Mouse (Mus musculus) Patski (cell line): ENCODE measurements around the gene 2510009E07Rik. TPM values are rescaled to one million over a fixed set of nuclear protein-coding genes. Genes with fewer than 3 reads are reported as not detected.
"Not testable (repeated sequence)": the region's sequence is repeated elsewhere in the genome, so short reads cannot be mapped to it uniquely, and the experiment has no call there.

Source experiments
- ATAC-seq: fragments of 100-300 bp; one replicate; pipeline ENCODE4 v1.8.0; 2021
- CTCF ChIA-PET: fragments of 350-600 bp; sonication (Branson Sonifier 250); formaldehyde crosslinking; loops from one replicate; lab custom pipeline; 2022; ENCODE audit warnings: inconsistent platforms; lab: Charles Lee
- POLR2A ChIA-PET: fragments of 350-600 bp; sonication (Branson Sonifier 250); formaldehyde crosslinking; loops from one replicate; lab custom pipeline; 2022; ENCODE audit warnings: antibody characterized with exemption, inconsistent platforms; lab: Charles Lee
- DNase-seq: peaks from one replicate; pipeline ENCODE4 v3.0.0-alpha.2; 2011; ENCODE audit warnings: low read depth, low spot score
- H3K27me3 ChIP-seq: fragments of 371-371 bp; one replicate; pipeline ENCODE4 v1.5.1; 2021
- CTCF ChIP-seq: fragments of 100-300 bp; IDR thresholded peaks from one replicate; pipeline ENCODE4 v1.5.1; 2021
- in situ Hi-C: fragments of 300-500 bp; cut with MboI; formaldehyde crosslinking; loops from 3 replicates; pipeline ENCODE4 v1.11.1; 2018; ENCODE audit warnings: low pct_unique_long_range_greater_than_20kb, mixed read lengths
- polyA plus RNA-seq: library from polyadenylated mRNA; unstranded; gene quantifications from one replicate; pipeline ENCODE4 v1.2.3, GENCODE M21; 2021

Gene 2510009E07Rik
- polyA plus RNA-seq, 1 experiment from 2014 or later, result 3.8 TPM

DNA sequence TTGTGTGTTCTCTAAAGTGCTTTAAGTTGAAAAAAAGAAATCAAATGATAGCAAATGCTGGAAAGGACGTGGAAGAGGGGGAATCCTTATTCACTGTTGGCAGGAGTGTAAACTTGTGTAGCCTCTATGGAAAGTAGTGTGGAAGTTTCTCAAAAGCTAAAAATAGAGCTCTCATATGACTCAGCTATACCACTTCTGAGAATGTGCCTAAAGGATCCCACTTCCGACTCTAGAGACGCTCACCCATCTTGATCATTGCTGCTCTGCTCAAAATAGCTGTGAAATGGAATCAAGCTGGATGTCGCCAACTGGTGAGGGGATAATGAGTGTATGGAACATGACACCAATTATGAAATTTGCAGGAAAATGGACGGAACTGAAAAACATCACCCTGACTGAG, 7.1 kb downstream of the 2510009E07Rik start:
- in situ Hi-C loops, result no loop called here
- CTCF ChIA-PET, result interaction anchor here (1.8 kb wide), 1 partner anchor 16 kb away, joined by 5 read pairs; no protein-coding TSS in a partner anchor
- no peak for DNase-seq
- POLR2A ChIA-PET, result interaction anchor here (1.2 kb wide), 1 partner anchor 11 kb away, joined by 3 read pairs; no protein-coding TSS in a partner anchor
- H3K27me3 ChIP-seq, result no peaks in the 10 kb centered on the region
- TF ChIP-seq CTCF, result no peak
- no peak for ATAC-seq

DNA sequence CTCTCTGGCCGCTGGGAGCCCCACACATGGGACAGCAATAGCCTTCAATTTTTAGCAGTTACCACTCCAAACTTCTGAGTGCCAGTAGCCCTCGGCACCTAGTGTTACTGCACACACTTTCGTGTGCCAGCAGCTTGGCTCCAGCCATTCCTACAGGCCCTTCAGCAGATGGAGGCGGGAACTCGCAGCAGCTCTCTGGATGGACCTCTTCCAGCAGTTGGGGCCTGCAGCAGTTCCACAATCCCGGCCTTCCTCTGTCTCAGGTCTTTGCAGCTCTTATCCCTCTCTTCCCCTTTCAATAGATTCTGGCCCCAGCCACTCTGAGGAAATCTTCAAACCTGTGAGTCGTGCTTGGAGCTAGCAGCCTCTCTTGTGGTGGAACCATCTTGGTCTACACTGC, 17.7 kb downstream of the 2510009E07Rik start:
- ChIA-PET CTCF (interaction anchor here (2.0 kb wide), 1 partner anchor 16 kb away, joined by 9 read pairs; no protein-coding TSS in a partner anchor), POLR2A (interaction anchor here (1.1 kb wide), 1 partner anchor 10 kb away, joined by 3 read pairs; no protein-coding TSS in a partner anchor)
- no peak for TF ChIP-seq CTCF
- ATAC-seq, result no peak
- in situ Hi-C loops, result no loop called here
- no peak for DNase-seq
- H3K27me3 ChIP-seq, result no peaks in the 10 kb centered on the region

DNA sequence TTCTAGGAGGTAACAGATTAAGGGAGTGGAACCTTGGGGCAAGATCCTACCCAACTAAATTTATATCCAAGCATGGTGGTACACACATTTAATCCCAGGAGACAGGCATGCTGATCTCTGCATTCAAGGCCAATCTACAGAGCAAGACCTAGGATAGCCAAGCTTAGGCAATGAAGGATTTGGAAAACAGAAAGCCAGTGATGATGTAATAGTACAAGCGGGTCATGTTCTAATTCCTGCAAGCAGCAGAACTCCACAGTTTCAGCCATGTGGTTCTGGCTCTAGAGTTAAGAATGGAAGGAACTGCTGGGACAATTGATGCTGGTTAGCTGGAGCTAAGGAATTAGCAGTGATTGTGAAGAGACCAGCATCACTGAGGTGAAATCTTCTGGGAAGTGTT, 20.8 kb downstream of the 2510009E07Rik start:
- DNase-seq, POLR2A ChIA-PET, ATAC-seq, H3K27me3 ChIP-seq, in situ Hi-C loops, CTCF ChIA-PET: not testable (repeated sequence)

DNA sequence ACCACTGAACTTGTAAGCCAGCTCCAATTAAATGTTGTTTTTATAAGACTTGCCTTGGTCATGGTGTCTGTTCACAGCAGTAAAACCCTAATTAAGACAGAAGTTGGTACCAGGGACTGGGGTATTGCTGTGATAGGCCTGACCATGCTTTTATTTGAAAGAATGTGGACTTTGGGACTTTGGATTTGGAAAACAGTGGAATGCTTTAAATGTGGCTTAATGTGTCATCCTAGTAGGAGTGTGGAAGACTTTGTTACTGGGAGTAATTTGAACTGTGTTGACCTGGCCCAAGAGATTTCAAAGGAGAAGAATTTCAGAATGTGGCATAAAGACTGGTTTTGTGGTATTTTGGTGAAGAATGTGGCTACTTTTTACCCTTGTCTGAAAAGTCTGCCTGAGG, 21.4 kb downstream of the 2510009E07Rik start:
- ATAC-seq, H3K27me3 ChIP-seq, in situ Hi-C loops, DNase-seq, POLR2A ChIA-PET: not testable (repeated sequence)
- CTCF ChIA-PET, result interaction anchor here (1.2 kb wide), 1 partner anchor 20 kb away, joined by 3 read pairs; no protein-coding TSS in a partner anchor

DNA sequence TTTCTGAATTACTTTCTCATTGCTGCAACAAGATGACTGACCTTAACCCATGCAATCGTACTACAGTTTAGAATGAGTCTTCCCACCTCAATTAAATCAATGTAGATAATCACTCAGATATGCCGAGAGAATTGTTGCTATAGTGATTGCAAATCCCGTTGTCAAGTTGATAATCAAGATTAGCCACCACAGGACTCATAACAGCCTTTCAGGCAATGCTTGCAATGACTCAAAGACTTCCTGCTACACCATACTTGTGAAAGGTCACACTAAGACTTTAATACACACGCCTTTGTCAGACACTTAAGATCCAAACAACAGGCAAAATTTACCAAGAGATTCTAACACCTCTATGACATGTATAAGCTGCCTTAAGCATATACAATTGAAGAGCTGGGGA, 22.6 kb downstream of the 2510009E07Rik start:
- no peak for DNase-seq
- ChIA-PET POLR2A (interaction anchor here (0.6 kb wide), 1 partner anchor 33 kb away, joined by 3 read pairs; no protein-coding TSS in a partner anchor), CTCF (interaction anchor here (1.2 to 2.0 kb wide), 2 partner anchors 15 to 19 kb away, joined by 3 to 5 read pairs; no protein-coding TSS in a partner anchor)
- TF ChIP-seq CTCF, result no peak
- H3K27me3 ChIP-seq, result no peaks in the 10 kb centered on the region
- no peak for ATAC-seq
- in situ Hi-C loops, result no loop called here

DNA sequence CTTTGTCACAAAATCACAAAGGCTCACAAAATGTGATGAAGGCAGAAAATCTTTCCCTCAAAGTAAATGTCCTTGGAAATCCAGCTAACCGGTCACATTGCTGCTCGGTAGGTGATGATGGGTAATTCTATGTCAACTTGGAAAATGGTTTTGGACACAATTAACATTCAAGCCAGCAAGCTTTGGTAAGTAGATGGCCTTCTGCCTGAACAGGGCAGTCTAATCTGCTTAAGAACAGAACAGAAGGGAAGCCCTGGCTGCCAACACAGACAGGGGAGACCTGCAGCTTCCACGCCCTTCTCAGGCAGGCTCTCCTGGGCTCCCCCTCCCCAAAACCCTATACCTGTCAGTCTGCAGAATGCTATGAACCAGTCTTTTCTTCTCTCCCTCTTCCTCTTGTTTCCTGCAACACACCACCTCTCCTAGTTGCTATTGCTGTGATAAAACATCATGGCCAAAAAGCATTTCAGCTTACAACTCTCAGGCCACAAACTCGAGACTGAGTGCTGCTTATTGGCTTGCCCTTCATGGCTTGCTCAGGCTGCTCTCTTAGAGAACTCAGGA, 29.0 kb downstream of the 2510009E07Rik start:
- no peak for TF ChIP-seq CTCF
- CTCF ChIA-PET, result no interaction called here
- in situ Hi-C loops, result no loop called here
- ATAC-seq (no peak), DNase-seq (no peak)
- no peaks in the 10 kb centered on the region for H3K27me3 ChIP-seq
- POLR2A ChIA-PET, result no interaction called here

DNA sequence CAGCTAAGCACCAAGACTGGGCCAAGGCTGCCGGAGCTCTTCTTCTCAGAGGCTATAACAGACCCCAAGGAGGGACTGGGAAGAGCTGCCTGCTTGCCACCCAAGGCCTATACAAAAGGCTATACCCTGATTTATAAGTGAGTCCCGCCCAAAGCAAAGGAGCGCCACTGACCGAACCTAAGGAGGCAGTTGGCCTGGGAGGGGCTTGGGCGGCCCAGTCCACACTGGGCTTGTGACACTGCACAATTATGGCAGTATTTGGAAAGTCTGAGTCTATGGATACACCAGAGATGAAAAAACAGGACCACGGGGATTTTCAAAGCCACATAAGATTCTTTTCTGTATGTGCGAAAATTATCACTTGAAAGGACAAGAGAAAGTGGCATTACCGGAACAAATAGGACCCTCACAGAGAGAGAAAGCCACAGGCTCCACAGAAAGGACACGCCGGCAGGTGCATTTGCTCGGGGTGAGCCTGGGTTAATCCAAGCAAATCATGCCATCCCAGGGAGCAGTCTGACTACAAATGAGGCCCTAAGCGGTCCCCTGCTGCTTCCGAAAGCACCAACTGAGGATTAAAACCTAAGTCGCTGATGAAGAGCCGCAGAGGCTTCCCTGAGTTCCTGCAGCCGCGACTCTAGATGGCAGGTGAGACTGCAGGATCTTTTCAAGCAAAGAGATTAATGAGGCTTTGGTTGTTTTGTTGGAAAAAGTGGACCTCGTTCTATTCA, 29.7 kb downstream of the 2510009E07Rik start:
- ChIA-PET POLR2A (no interaction called here), CTCF (no interaction called here)
- in situ Hi-C loops, result no loop called here
- ATAC-seq, result no peak
- no peak for DNase-seq
- no peaks in the 10 kb centered on the region for H3K27me3 ChIP-seq
- TF ChIP-seq CTCF, result no peak

DNA sequence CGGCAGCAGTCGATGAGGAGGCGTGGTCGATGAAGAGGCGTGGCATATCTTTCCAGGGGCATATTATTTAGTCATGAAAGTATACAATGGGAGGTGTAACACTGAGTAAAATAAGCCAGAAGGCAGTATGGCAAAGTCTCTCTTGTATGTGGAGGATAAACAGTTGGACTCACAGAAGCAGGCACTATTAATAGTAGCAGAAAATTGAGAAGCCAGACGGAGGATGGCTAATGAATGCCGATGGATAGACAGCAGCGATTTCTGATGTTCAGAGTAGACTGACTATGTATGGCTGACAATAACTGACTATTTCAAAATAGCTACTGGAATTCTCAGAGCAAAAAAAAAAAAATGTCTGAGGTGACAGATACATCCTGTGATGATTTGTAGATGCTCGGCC, 38.5 kb downstream of the 2510009E07Rik start:
- in situ Hi-C loops, result no loop called here
- no peaks in the 10 kb centered on the region for H3K27me3 ChIP-seq
- POLR2A ChIA-PET, result no interaction called here
- CTCF ChIA-PET, result no interaction called here
- ATAC-seq (no peak), DNase-seq (no peak)
- TF ChIP-seq CTCF, result no peak

DNA sequence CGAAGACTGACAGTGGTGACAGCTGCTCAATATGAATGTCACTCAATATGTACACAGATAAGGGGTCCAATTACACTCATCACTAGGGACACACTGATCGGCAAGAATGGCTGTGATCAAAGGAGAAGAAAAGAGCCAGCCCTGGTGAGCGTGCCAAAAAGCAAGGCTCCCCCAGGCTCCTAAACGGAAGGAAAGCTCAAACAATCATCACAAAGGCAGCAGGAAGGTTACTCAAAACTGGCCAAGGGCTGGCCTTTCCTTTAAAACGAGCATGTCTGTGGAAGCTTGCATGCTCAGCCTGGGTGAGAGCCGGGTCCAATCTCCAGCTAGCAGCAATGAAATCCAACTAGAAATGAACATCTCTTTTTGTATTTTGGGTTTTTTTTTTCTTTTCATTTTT, 39.2 kb downstream of the 2510009E07Rik start:
- no peak for ATAC-seq
- POLR2A ChIA-PET, result no interaction called here
- in situ Hi-C loops, result no loop called here

DNA sequence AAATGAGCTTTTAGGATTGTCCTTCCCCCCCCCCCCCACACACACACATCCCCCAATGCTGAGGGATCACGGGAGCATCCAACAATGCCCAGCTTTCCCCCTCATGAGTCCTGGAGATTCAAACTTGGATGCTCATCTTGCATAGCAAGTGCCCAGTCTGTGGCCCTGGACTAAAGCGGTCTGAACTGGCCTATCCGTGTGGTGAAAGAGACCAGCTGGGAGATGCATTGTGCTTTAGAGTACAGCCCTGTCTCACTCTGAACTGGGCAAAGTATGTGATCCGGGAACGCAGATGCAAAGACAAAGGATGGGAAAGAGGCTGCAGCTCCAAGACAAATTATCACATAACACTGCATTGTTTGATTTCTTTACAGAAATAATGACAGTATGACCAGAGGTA, 40.1 kb downstream of the 2510009E07Rik start:
- no peaks in the 10 kb centered on the region for H3K27me3 ChIP-seq
- ChIA-PET POLR2A (no interaction called here), CTCF (no interaction called here)
- DNase-seq (no peak), ATAC-seq (no peak)
- no peak for TF ChIP-seq CTCF
- in situ Hi-C loops, result no loop called here

More for the DNA sequence above, 39.2 kb downstream of the 2510009E07Rik start:
- no peak for TF ChIP-seq CTCF
- CTCF ChIA-PET, result no interaction called here
- no peak for DNase-seq
- no peaks in the 10 kb centered on the region for H3K27me3 ChIP-seq

DNA sequence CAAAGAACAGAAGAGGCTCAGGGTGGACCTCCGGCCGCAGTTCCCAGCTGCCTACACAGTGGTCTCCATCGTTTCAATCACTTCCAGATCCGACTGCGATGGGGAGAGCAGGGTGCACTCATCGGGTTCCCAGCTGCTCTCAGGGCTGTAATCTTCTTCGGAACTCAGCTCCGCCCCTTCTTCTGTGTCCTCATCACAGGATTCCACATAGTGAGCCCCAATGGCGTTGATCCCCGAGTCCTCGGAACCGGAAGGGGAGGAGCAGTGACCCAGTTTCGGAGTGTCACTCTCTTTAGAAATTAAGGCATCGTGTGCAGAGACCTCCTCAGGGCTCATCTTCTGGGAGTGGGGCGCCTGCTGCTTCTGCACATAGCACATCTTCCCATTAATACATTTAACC, 41.3 kb downstream of the 2510009E07Rik start:
- ATAC-seq, result no peak
- CTCF ChIA-PET, result interaction anchor here (1.3 kb wide), 1 partner anchor 19 kb away, joined by 3 read pairs; no protein-coding TSS in a partner anchor

More for the DNA sequence above, 41.3 kb downstream of the 2510009E07Rik start:
- in situ Hi-C loops, result no loop called here
- no peak for TF ChIP-seq CTCF
- DNase-seq, result no peak
- H3K27me3 ChIP-seq, result no peaks in the 10 kb centered on the region
- POLR2A ChIA-PET, result no interaction called here
